Mouse (Mus musculus) limb, embryonic 10.5 days (tissue): ENCODE measurements around the gene Arid5a. TPM values are rescaled to one million over a fixed set of nuclear protein-coding genes. Genes with fewer than 3 reads are reported as not detected.

ENCODE experiments used
- DNase-seq: peaks from one replicate; pipeline ENCODE4 v3.0.0-alpha.2; 2017; ENCODE audit warnings: low spot score
- H3K27ac ChIP-seq: fragments of 300-500 bp; sonication (generic); 2 replicates; pipeline ENCODE4 v1.5.1; 2016; ENCODE audit warnings: mild to moderate bottlenecking
- H3K27me3 ChIP-seq: fragments of 300-500 bp; sonication (generic); 2 replicates; pipeline ENCODE4 v1.6.1; 2016; ENCODE audit warnings: low read depth, mild to moderate bottlenecking; ENCODE audit not compliant: poor library complexity, severe bottlenecking
- H3K36me3 ChIP-seq: fragments of 300-500 bp; sonication (generic); 2 replicates; pipeline ENCODE4 v1.6.1; 2016; ENCODE audit warnings: mild to moderate bottlenecking, moderate library complexity
- H3K4me1 ChIP-seq: fragments of 300-500 bp; sonication (generic); 2 replicates; pipeline ENCODE4 v1.6.1; 2016
- H3K4me3 ChIP-seq: fragments of 300-500 bp; sonication (generic); 2 replicates; pipeline ENCODE4 v1.5.1; 2016; ENCODE audit warnings: mild to moderate bottlenecking, moderate library complexity
- H3K9me3 ChIP-seq: fragments of 300-500 bp; sonication (generic); replicated peaks from 2 replicates; pipeline ENCODE4 v1.6.1; 2016; ENCODE audit warnings: mild to moderate bottlenecking
- WGBS: fragments of 180-500 bp; shearing (Covaris S2); methylation state at CpG from one replicate; pipeline ENCODE4 v1.1.7; 2016; 5-methylcytosine and 5-hydroxymethylcytosine counted together
- microRNA-seq: library from miRNA; unstranded; fragments of <30 nt; microRNA quantifications from one replicate; pipeline ENCODE4, GENCODE M21; 2017
- polyA plus RNA-seq: library from polyadenylated mRNA; unstranded; fragments of >200 nt; fragmentation: Nextera tagmentation; extraction: Ambion mirVana; gene quantifications from 2 replicates; pipeline ENCODE4 v1.2.1, GENCODE M21; 2016

The Arid5a gene
- polyA plus RNA-seq, 1 experiment from 2014 or later, result 4.2 TPM

DNA sequence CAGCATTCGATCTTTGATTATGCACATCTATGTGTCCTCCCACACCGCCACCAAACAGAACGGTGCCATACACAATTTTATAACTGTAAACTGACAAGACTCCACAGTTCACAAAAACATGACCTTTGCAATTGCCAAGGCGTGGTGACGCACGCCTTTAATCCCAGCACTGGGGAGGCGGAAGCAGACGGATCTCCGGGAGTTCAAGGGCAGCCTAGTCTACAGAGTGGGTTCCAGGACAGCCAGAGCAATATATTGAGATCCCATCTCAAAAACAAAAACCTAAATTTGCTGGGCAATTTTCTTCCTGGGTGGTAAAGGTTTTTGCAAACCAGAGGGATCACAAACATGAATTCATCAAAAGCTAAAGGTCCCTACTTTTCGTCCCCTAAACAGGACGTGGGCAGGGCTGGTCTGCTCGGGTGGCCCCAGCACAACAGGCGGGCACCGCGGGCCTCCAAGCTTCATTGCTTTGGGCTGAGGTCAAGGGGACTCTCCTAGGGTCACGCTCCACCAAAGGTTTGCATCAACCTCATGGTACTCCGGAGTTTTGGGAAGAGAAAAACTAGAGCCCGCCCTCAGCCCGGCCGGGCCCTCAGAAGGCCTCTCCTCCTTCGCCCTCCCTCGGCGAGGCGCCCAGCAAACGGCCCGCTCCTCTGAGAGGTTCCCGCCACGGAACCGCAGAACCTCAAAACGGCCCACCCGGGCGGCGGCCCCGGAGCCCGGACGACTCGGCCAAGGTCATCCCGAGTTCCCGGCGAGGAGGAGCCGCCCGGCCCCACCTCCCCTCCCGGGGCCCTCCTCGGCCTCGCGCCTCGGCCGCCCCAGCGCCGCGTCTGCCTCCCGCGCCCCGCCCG is 60.8 kb downstream of the Arid5a start:
- no peak for DNase-seq
- no peaks in the 10 kb centered on the region for H3K9me3 ChIP-seq
- peaks cover 41% of the 10 kb centered on the region for H3K36me3 ChIP-seq
- H3K4me3 ChIP-seq, result peak overlapping the region; percentile 97
- 5% methylated on average over 55 of the region's 55 CpGs for WGBS
- peaks cover 11% of the 10 kb centered on the region for H3K4me1 ChIP-seq
- H3K27ac ChIP-seq, result peak overlapping the region; percentile 98
- no peaks in the 10 kb centered on the region for H3K27me3 ChIP-seq

GRCm38 (mm10) chr1:36368969-36369645 is 61.6 kb downstream of the Arid5a start, which contains the start of gene Kansl3:
Kansl3 (minus strand) TSS chr1:36369181.
- Histone ChIP-seq H3K27ac (peak within 1 kb of the TSS; percentile 98), H3K4me1 (peaks cover 11% of the 10 kb centered on the region), H3K9me3 (no peaks in the 10 kb centered on the region), H3K27me3 (no peaks in the 10 kb centered on the region), H3K36me3 (peaks cover 33% of the 10 kb centered on the region), H3K4me3 (peak within 1 kb of the TSS; percentile 97)
- peak; percentile 96 for DNase-seq
- WGBS, result 3% methylated on average over 61 of the region's 61 CpGs

GRCm38 (mm10) chr1:36370918-36371317 is 63.4 kb downstream of the Arid5a start:
- no peak overlapping the region for H3K4me3 ChIP-seq
- H3K4me1 ChIP-seq, result peaks cover 11% of the 10 kb centered on the region
- WGBS, result 85% methylated on average over 6 of the region's 6 CpGs
- H3K27me3 ChIP-seq, result no peaks in the 10 kb centered on the region
- no peaks in the 10 kb centered on the region for H3K9me3 ChIP-seq
- H3K27ac ChIP-seq, result no peak overlapping the region
- no peak for DNase-seq
- H3K36me3 ChIP-seq, result peaks cover 16% of the 10 kb centered on the region

DNA sequence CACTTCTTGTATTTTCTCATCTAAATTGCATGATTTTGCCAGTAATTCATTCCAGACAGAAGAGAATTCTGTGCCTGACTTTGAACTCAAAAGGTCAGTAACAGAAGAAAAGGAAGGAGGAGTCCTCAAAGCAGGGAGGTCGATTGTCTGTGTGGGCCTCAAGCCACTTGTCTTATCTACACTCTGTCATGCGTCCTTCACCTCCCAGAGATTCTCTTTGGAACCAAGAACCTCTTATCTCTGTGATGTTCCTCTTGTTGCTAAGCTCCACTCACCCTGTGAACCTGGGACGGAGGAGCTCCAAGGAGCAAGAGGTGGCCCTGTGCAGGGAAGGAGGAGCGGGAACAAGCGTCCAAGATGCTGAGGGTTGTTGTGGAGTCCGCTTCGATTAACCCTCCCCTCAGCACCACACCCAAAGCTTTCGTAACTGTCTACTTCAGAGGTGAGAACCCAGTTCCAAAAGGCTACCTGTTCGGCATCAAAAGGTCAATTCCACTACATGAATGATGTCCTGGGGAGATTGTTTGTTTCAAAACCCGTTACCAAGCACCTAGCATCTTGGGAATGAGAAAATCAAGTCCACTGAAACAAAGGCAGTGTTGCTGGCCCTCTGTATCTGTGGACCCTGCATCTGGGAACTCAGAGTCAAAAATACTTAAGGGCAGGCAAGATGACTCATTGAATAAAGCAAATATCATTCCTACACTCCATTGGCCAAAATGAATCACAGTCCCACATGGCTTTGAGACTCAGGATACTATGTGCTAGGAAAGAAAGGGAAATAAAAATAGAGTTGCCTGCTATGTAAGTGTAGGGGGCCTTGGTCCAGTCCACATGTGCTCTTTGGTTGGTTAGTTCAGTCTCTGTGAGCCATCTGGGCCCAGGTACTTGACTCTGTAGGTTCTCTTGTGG is 64.7 kb downstream of the Arid5a start, which contains the start of gene Fer1l5:
Fer1l5 (plus strand) TSS at position 358 of the 912 bp plus-strand sequence.
- WGBS, result 86% methylated on average over 10 of the region's 10 CpGs
- H3K4me3 ChIP-seq, result no peak within 1 kb of the TSS
- no peak within 1 kb of the TSS for H3K27ac ChIP-seq
- H3K9me3 ChIP-seq, result no peaks in the 10 kb centered on the region
- H3K4me1 ChIP-seq, result peaks cover 11% of the 10 kb centered on the region
- no peaks in the 10 kb centered on the region for H3K27me3 ChIP-seq
- H3K36me3 ChIP-seq, result peaks cover 6% of the 10 kb centered on the region
- DNase-seq, result no peak

Small RNA genes lying within 50 kb of the gene (microRNA-seq; reads per million reads assigned to microRNA genes)
- gene Mir6898, result 1.2 reads per million

Other genes with a start within 250 kb of the Arid5a start
- gene Hs6st1, start 239.3 kb upstream of the Arid5a start, polyA plus RNA-seq, result 3.0 and 3.6 TPM in 2 replicates
- gene Uggt1, start 63.0 kb upstream of the Arid5a start, polyA plus RNA-seq, result 54.1 and 55.2 TPM in 2 replicates
- gene Neurl3, start 33.1 kb upstream of the Arid5a start, polyA plus RNA-seq, result 0.45 and 1.0 TPM in 2 replicates
- 50.3 and 53.4 TPM in 2 replicates for gene Kansl3, start 61.4 kb downstream of the Arid5a start, polyA plus RNA-seq
- gene Fer1l5, start 64.6 kb downstream of the Arid5a start, polyA plus RNA-seq, result 1.1 and 1.7 TPM in 2 replicates
- gene Lman2l, start 137.5 kb downstream of the Arid5a start, polyA plus RNA-seq, result 53.7 and 59.8 TPM in 2 replicates
- 12.7 and 17.5 TPM in 2 replicates for gene Cnnm4, start 163.9 kb downstream of the Arid5a start, polyA plus RNA-seq
- 3.6 and 4.5 TPM in 2 replicates for gene Cnnm3, start 204.1 kb downstream of the Arid5a start, polyA plus RNA-seq
- 14.3 and 16.8 TPM in 2 replicates for gene Ankrd23, start 229.2 kb downstream of the Arid5a start, polyA plus RNA-seq
- gene Gm42417, start 231.7 kb downstream of the Arid5a start, polyA plus RNA-seq, result 0.39 TPM in 1 of 2 replicates, not detected in the other
- gene Ankrd39, start 239.7 kb downstream of the Arid5a start, polyA plus RNA-seq, result 19.5 and 20.3 TPM in 2 replicates